Mouse (Mus musculus): Measurements from ENCODE around the gene Ptpru. TPM values are rescaled to one million over a fixed set of nuclear protein-coding genes. Genes with fewer than 3 reads are reported as not detected.

Gene Ptpru
- 1 to 10 TPM; 3.8 to 5.5 TPM for total RNA-seq (2023)

GRCm38 (mm10) chr4:131837872-131838524 is at the start of gene Ptpru:
Ptpru (minus strand) TSS chr4:131838288.

DNA sequence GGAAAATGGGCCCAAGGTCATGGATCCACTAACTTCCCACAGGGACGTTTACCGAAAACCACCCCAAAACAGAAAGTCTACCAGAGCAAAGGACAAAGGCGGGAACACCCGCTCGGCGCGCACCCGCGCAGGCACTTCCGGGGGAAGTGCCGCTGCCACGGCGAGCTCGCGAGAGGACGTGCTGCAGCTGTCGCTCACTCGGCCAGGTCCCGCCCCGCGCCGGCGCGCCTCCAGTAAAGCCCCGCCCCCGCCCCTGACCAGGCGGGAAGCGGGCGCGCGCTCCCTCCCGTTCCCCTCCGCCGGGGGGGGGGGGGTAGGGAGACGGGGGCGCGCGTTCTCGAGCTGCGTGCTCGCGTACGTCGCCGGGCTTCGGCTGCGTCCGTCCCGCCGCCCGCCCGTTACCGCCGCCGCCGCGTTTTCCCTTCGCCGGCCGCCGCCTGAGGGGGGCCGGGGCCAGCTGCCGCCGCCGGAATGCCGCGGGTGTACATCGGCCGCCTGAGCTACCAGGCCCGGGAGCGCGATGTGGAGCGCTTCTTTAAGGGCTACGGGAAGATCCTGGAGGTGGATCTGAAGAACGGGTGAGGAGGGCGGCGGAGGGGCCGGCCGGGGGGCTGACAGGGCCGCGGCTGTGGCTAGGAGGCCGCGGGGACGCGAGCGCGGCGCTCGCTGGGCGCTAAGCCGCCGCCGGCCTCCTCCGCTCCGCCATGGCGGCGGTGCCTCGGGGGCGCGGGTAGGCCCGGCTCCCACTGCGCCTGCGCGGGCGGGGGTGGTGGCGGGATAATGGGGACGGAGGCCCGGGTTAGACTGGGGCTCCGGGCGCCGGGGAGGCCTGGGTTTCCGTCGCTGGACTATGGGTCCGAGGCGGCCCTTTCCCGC is 35.4 kb upstream of the Ptpru start, which contains the start of gene Srsf4:
Srsf4 (plus strand) TSS at position 325 of the 876 bp plus-strand sequence.

GRCm38 (mm10) chr4:131843290-131843743 is 5.2 kb upstream of the Ptpru start, which contains the start of gene Mecr:
Mecr (plus strand) TSS chr4:131843470.

Other genes with a start within 250 kb of the Ptpru start
- gene Mecr, start 5.2 kb upstream of the Ptpru start, total RNA-seq (2023): 1 to 10 TPM; 7.1 to 9.1 TPM
- 10 to 100 TPM; 72.4 to 77.6 TPM for gene Srsf4, start 35.3 kb upstream of the Ptpru start, total RNA-seq (2023)
- not detected for gene Tmem200b, start 83.5 kb upstream of the Ptpru start, total RNA-seq (2023)
- gene Gm10300, start 236.4 kb upstream of the Ptpru start, total RNA-seq (2023): under 1 TPM; 0.15 to 0.16 TPM
- 10 to 100 TPM; 80.9 to 81.5 TPM for gene Epb41, start 237.0 kb upstream of the Ptpru start, total RNA-seq (2023)

Measured in neutrophil, adult 59 days (primary cell).